Mouse (Mus musculus) gastrocnemius, adult 2 months (tissue): Measurements from ENCODE around the gene 1700034J05Rik. TPM values are rescaled to one million over a fixed set of nuclear protein-coding genes. Genes with fewer than 3 reads are reported as not detected.

ENCODE experiments used
- DNase-seq: peaks from one replicate; pipeline ENCODE4 v3.0.0; 2022
- H3K27ac ChIP-seq: fragments of 200-600 bp; 2 replicates; pipeline ENCODE4 v1.8.1; 2022; ENCODE audit warnings: mild to moderate bottlenecking
- H3K4me3 ChIP-seq: fragments of 200-600 bp; 2 replicates; pipeline ENCODE4 v1.8.1; 2022; ENCODE audit warnings: mild to moderate bottlenecking, moderate library complexity
- CTCF ChIP-seq: fragments of 200-600 bp; IDR thresholded peaks from 2 replicates; pipeline ENCODE4 v1.8.1; 2022; ENCODE audit warnings: antibody characterized with exemption, mild to moderate bottlenecking, moderate library complexity
- intact Hi-C: fragments of 180-260 bp; cut with DNase I; formaldehyde crosslinking; loops from one replicate; pipeline ENCODE4 v1.15.1; 2025
- long read RNA-seq, 2 experiments: library from polyadenylated mRNA; stranded (forward); transcript quantifications; one replicate each; pipeline ENCODE4 v2.0.0; 2021
- total RNA-seq, 2 experiments: library from RNA; stranded (reverse); gene quantifications; 2 replicates each; pipeline ENCODE4 v1.2.3; 2021

The 1700034J05Rik gene
- total RNA-seq: not detected
- long read RNA-seq, experiment 1: 0 reads
- long read RNA-seq, experiment 2: 0 reads

- no peak within 1 kb of the TSS for H3K4me3 ChIP-seq
- no peak for DNase-seq
- H3K27ac ChIP-seq: no peak within 1 kb of the TSS
- intact Hi-C loops: no loop called here
- no peak for TF ChIP-seq CTCF
These were observed at the start of gene 1700034J05Rik for GRCm38 (mm10) chr6:146954258-146954657. 1700034J05Rik (minus strand) TSS chr6:146954422.

GRCm38 (mm10) chr6:146999755-147000154 lies 45.5 kb upstream of the 1700034J05Rik start:
- TF ChIP-seq CTCF: no peak
- Histone ChIP-seq H3K27ac (no peak overlapping the region), H3K4me3 (no peak overlapping the region)
- intact Hi-C loops: no loop called here
- no peak for DNase-seq

- no peak for DNase-seq
- intact Hi-C loops: no loop called here
- no peak for TF ChIP-seq CTCF
- Histone ChIP-seq H3K27ac (no peak overlapping the region), H3K4me3 (no peak overlapping the region)
These were observed 45.1 kb upstream of the 1700034J05Rik start for GRCm38 (mm10) chr6:146999302-146999701.

GRCm38 (mm10) chr6:146998710-146999109 lies 44.5 kb upstream of the 1700034J05Rik start:
- no peak overlapping the region for H3K27ac ChIP-seq
- intact Hi-C loops: no loop called here
- TF ChIP-seq CTCF: no peak
- H3K4me3 ChIP-seq: no peak overlapping the region
- DNase-seq: no peak

GRCm38 (mm10) chr6:146997006-146997405 lies 42.8 kb upstream of the 1700034J05Rik start:
- no peak for DNase-seq
- H3K4me3 ChIP-seq: no peak overlapping the region
- no peak for TF ChIP-seq CTCF
- H3K27ac ChIP-seq: no peak overlapping the region
- intact Hi-C loops: no loop called here

GRCm38 (mm10) chr6:146995878-146996277 lies 41.7 kb upstream of the 1700034J05Rik start:
- no peak overlapping the region for H3K4me3 ChIP-seq
- no peak for DNase-seq
- intact Hi-C loops: loop anchor here (2.0 kb wide), 2 partner anchors 163 to 171 kb away; no protein-coding TSS in a partner anchor
- no peak overlapping the region for H3K27ac ChIP-seq
- no peak for TF ChIP-seq CTCF

- no peak for DNase-seq
- no peak for TF ChIP-seq CTCF
- Histone ChIP-seq H3K4me3 (no peak overlapping the region), H3K27ac (no peak overlapping the region)
- intact Hi-C loops: loop anchor here (2.0 kb wide), 2 partner anchors 163 to 171 kb away; no protein-coding TSS in a partner anchor
These were observed 41.2 kb upstream of the 1700034J05Rik start for GRCm38 (mm10) chr6:146995391-146995790.

- TF ChIP-seq CTCF: peak; percentile 90
- H3K27ac ChIP-seq: no peak overlapping the region
- no peak overlapping the region for H3K4me3 ChIP-seq
- DNase-seq: peak; percentile 63
- intact Hi-C loops: loop anchor here (2.0 to 5.0 kb wide), 3 partner anchors 107 to 169 kb away; partner anchors contain the start of gene Ppfibp1
These were observed 40.0 kb upstream of the 1700034J05Rik start for GRCm38 (mm10) chr6:146994236-146994635.

- TF ChIP-seq CTCF: no peak
These were observed 30.3 kb upstream of the 1700034J05Rik start for GRCm38 (mm10) chr6:146984569-146984968.

GRCm38 (mm10) chr6:146981249-146981835 lies 27.1 kb upstream of the 1700034J05Rik start:
- intact Hi-C loops: no loop called here
- Histone ChIP-seq H3K27ac (no peak overlapping the region), H3K4me3 (no peak overlapping the region)
- TF ChIP-seq CTCF: no peak
- no peak for DNase-seq

More at GRCm38 (mm10) chr6:146984569-146984968, 30.3 kb upstream of the 1700034J05Rik start:
- Histone ChIP-seq H3K4me3 (no peak overlapping the region), H3K27ac (no peak overlapping the region)
- intact Hi-C loops: no loop called here
- DNase-seq: no peak

GRCm38 (mm10) chr6:146979953-146980352 lies 25.7 kb upstream of the 1700034J05Rik start:
- H3K27ac ChIP-seq: no peak overlapping the region
- TF ChIP-seq CTCF: no peak
- no peak for DNase-seq
- no peak overlapping the region for H3K4me3 ChIP-seq
- intact Hi-C loops: loop anchor here (5.0 kb wide), 1 partner anchor 93 kb away; the partner anchor contains the start of gene Ppfibp1

GRCm38 (mm10) chr6:146979115-146979744 lies 25.0 kb upstream of the 1700034J05Rik start:
- intact Hi-C loops: loop anchor here (5.0 kb wide), 1 partner anchor 92 kb away; the partner anchor contains the start of gene Ppfibp1
- H3K4me3 ChIP-seq: no peak overlapping the region
- no peak overlapping the region for H3K27ac ChIP-seq
- TF ChIP-seq CTCF: no peak
- DNase-seq: no peak

- intact Hi-C loops: loop anchor here (5.0 kb wide), 1 partner anchor 91 kb away; the partner anchor contains the start of gene Ppfibp1
- no peak overlapping the region for H3K27ac ChIP-seq
- DNase-seq: peak; percentile 23
These were observed 24.5 kb upstream of the 1700034J05Rik start for GRCm38 (mm10) chr6:146978691-146979114.

More at GRCm38 (mm10) chr6:146978691-146979114, 24.5 kb upstream of the 1700034J05Rik start:
- peak; percentile 66 for TF ChIP-seq CTCF
- no peak overlapping the region for H3K4me3 ChIP-seq
